Mouse (Mus musculus): ENCODE measurements around the gene Npffr2. TPM values are rescaled to one million over a fixed set of nuclear protein-coding genes. Genes with fewer than 3 reads are reported as not detected.
"Not testable (repeated sequence)": the region's sequence is repeated elsewhere in the genome, so short reads cannot be mapped to it uniquely, and the experiment has no call there.

The Npffr2 gene
- not detected in 2 replicates for polyA plus RNA-seq (2015; fragmentation: Nextera tagmentation; extraction: Ambion mirVana)

DNA sequence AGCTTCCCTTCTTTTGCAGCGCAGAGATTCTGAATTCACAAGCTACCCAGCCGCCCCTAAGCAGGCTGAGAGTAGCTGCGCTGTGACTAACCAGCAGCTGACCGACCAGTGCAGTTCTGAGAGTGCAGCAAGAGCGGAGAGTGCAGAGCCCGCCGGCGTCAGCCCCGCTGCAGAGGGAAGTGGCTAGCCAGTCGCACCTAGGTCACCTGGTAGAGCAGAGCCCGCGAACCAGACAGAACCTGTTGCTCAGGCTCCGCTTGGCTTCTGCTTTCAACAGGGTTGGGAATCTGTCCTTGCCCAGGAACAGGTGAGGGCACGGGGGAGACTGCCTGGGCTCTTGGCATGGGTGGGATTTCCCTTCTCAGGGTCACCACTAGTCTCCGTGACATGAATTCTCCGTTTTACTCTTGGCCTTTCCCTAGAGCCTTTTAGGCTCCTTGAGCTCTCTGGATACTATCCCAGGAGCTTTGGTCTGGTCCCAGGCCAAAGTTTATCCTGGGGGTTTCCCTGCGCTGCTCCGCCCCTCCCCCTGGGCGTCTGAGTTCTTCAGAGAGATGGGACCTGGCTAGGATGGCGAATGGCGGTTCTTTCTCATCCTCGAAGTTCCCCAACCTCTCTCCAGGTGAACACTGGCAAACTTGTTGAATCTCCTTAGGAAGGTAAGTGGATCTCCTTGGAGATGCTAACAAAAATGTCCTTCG, at the start of gene Npffr2:
Gene Npffr2 (plus strand): TSS at position 552 of the 701 bp plus-strand sequence.
- H3K36me3 ChIP-seq (replicated peaks), result no peaks in the 10 kb centered on the region
- H3K4me1 ChIP-seq (replicated peaks), result no peaks in the 10 kb centered on the region
- H3K4me2 ChIP-seq, result peak within 1 kb of the TSS; percentile 56
- H3K9ac ChIP-seq, result no peak within 1 kb of the TSS
- H3K9me3 ChIP-seq (replicated peaks), result no peaks in the 10 kb centered on the region
- no peaks in the 10 kb centered on the region for H3K27me3 ChIP-seq
- H3K27ac ChIP-seq (replicated peaks), result no peak within 1 kb of the TSS
- ATAC-seq (ENCODE audit: insufficient read depth), result peak; percentile 25; the same call in 1 of the 2 replicates
- WGBS (ENCODE audit: insufficient replicate concordance), result 7% methylated on average over 23 of the region's 23 CpGs
- peak within 1 kb of the TSS; percentile 9; the same call in 1 of the 2 replicates for H3K4me3 ChIP-seq (replicated peaks)

DNA sequence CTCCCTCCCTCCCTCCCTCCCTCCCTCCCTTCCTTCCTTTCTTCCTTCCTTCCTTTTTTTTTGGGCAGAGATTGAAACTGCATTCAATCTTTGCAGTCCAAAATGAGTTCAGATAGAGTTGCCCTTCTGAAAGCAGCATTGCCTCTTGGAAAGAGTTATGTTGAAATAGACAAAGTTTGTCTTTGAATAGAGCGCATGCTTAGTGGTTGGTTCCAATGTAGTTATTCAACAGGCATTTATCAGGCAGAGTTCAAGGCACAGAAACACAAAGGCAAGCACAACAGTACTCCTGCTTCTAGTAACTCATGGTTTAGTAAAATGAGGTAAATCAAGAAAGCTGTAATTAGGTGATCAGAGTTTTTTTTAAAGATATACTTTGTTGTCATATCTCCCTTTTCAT, 34.7 kb upstream of the Npffr2 start:
- no peaks in the 10 kb centered on the region for H3K27me3 ChIP-seq
- H3K9ac ChIP-seq, result no peak overlapping the region
- H3K27ac ChIP-seq (replicated peaks), result no peak overlapping the region
- no peaks in the 10 kb centered on the region for H3K9me3 ChIP-seq (replicated peaks)
- no peaks in the 10 kb centered on the region for H3K4me1 ChIP-seq (replicated peaks)
- no peak for ATAC-seq (ENCODE audit: insufficient read depth)
- no peaks in the 10 kb centered on the region for H3K36me3 ChIP-seq (replicated peaks)
- H3K4me2 ChIP-seq, result no peak overlapping the region
- no peak overlapping the region for H3K4me3 ChIP-seq (replicated peaks)
- WGBS (ENCODE audit: insufficient replicate concordance), result 69% methylated on average over 1 of the region's 1 CpGs

DNA sequence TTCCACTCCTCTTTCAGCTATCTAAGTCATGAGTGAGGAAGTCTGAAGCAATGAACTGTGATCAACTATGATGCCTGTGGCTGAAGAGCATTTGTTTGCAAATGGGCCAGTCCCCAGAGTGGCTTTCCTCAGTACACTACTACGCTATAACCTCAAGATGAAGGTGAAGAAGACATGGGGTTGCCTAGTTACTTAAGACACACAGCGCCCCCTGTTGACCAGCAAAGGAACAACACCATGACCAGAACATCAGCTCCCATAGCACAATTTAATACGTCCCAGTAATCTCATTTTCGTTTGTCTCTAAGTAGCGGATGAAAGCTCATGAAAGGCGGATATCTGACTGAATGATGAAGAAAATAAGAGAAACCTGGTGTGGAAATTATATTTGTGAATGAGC, 27.0 kb upstream of the Npffr2 start:
- Histone ChIP-seq H3K27me3 (no peaks in the 10 kb centered on the region), H3K4me1 (replicated peaks) (no peaks in the 10 kb centered on the region), H3K9me3 (replicated peaks) (no peaks in the 10 kb centered on the region), H3K9ac (no peak overlapping the region), H3K4me3 (replicated peaks) (no peak overlapping the region), H3K36me3 (replicated peaks) (no peaks in the 10 kb centered on the region), H3K4me2 (no peak overlapping the region), H3K27ac (replicated peaks) (no peak overlapping the region)
- WGBS (ENCODE audit: insufficient replicate concordance), result 42% methylated on average over 6 of the region's 6 CpGs
- no peak for ATAC-seq (ENCODE audit: insufficient read depth)

GRCm38 (mm10) chr5:89518641-89519040, 8.6 kb upstream of the Npffr2 start:
- Histone ChIP-seq H3K4me3 (replicated peaks) (no peak overlapping the region), H3K4me1 (replicated peaks) (no peaks in the 10 kb centered on the region), H3K27ac (replicated peaks) (no peak overlapping the region), H3K27me3 (no peaks in the 10 kb centered on the region), H3K4me2 (no peak overlapping the region), H3K9me3 (replicated peaks) (no peaks in the 10 kb centered on the region), H3K9ac (no peak overlapping the region), H3K36me3 (replicated peaks) (no peaks in the 10 kb centered on the region)
- no peak for ATAC-seq (ENCODE audit: insufficient read depth)
- 48% methylated on average over 4 of the region's 4 CpGs for WGBS (ENCODE audit: insufficient replicate concordance)

- Histone ChIP-seq H3K36me3 (replicated peaks) (no peaks in the 10 kb centered on the region), H3K27ac (replicated peaks) (no peak overlapping the region), H3K4me1 (replicated peaks) (no peaks in the 10 kb centered on the region), H3K27me3 (no peaks in the 10 kb centered on the region), H3K9ac (no peak overlapping the region), H3K4me3 (replicated peaks) (no peak overlapping the region), H3K9me3 (replicated peaks) (no peaks in the 10 kb centered on the region), H3K4me2 (peak overlapping the region; percentile 56)
- no peak for ATAC-seq (ENCODE audit: insufficient read depth)
- WGBS (ENCODE audit: insufficient replicate concordance), result 9% methylated on average over 14 of the region's 14 CpGs
Measured at GRCm38 (mm10) chr5:89526181-89526778, 949 bp upstream of the Npffr2 start.

DNA sequence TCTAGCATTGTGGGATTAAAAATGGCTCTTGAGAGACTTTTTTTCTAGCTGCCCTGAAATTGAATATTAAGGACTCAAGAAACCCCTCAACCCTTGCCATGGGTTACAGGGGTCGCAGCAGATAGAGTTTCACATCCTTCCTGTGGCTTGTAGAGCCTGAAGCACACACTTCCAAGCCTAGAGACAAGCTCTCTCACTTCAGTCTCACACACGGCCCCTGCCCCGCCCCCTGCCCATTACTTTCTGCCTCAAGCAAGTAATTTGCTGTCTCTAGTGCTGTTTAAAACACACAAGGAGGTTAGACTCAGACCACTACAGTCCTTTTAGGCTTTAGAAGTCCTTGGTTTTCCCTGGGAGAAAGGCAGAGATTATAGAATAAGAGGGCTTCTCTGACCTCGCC, 1.7 kb downstream of the Npffr2 start:
- Histone ChIP-seq H3K4me1 (replicated peaks) (no peaks in the 10 kb centered on the region), H3K9ac (no peak overlapping the region), H3K27ac (replicated peaks) (no peak overlapping the region), H3K36me3 (replicated peaks) (no peaks in the 10 kb centered on the region), H3K9me3 (replicated peaks) (no peaks in the 10 kb centered on the region), H3K27me3 (no peaks in the 10 kb centered on the region), H3K4me3 (replicated peaks) (no peak overlapping the region), H3K4me2 (no peak overlapping the region)
- WGBS (ENCODE audit: insufficient replicate concordance), result 29% methylated on average over 4 of the region's 4 CpGs
- no peak for ATAC-seq (ENCODE audit: insufficient read depth)

GRCm38 (mm10) chr5:89529391-89529790, 2.2 kb downstream of the Npffr2 start:
- H3K36me3 ChIP-seq (replicated peaks), result no peaks in the 10 kb centered on the region
- H3K9me3 ChIP-seq (replicated peaks), result no peaks in the 10 kb centered on the region
- ATAC-seq (ENCODE audit: insufficient read depth), result no peak
- H3K27ac ChIP-seq (replicated peaks), result no peak overlapping the region
- H3K4me1 ChIP-seq (replicated peaks), result no peaks in the 10 kb centered on the region
- H3K9ac ChIP-seq, result no peak overlapping the region
- no peaks in the 10 kb centered on the region for H3K27me3 ChIP-seq
- no peak overlapping the region for H3K4me3 ChIP-seq (replicated peaks)
- H3K4me2 ChIP-seq, result no peak overlapping the region
- 55% methylated on average over 2 of the region's 2 CpGs for WGBS (ENCODE audit: insufficient replicate concordance)

DNA sequence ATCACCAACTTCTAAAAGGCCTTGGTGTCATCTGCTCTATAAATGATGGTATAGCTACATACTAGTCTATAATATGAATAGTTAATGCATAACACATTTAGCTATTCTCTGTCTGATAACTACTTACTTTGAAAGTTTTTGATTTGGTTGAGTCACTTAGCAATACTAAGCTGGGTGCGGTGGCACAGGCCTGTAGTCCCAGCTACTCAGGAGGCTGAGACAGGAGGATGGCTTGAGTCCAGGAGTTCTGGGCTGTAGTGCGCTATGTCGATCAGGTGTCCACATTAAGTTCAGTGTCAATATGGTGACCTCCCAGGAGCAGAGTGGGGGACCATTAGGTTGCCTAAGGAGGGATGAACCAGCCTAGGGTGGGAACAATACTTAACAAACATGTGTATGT, 8.8 kb downstream of the Npffr2 start:
- ATAC-seq (ENCODE audit: insufficient read depth), result no peak
- H3K27ac ChIP-seq (replicated peaks), result no peak overlapping the region
- WGBS (ENCODE audit: insufficient replicate concordance), result 76% methylated on average over 3 of the region's 3 CpGs
- no peaks in the 10 kb centered on the region for H3K36me3 ChIP-seq (replicated peaks)
- H3K4me3 ChIP-seq (replicated peaks), result no peak overlapping the region
- no peaks in the 10 kb centered on the region for H3K4me1 ChIP-seq (replicated peaks)
- H3K4me2 ChIP-seq, result no peak overlapping the region
- H3K27me3 ChIP-seq, result no peaks in the 10 kb centered on the region
- H3K9ac ChIP-seq, result no peak overlapping the region
- H3K9me3 ChIP-seq (replicated peaks), result no peaks in the 10 kb centered on the region

GRCm38 (mm10) chr5:89542472-89542871, 15.2 kb downstream of the Npffr2 start:
- ATAC-seq (ENCODE audit: insufficient read depth), result no peak
- H3K27ac ChIP-seq (replicated peaks), result no peak overlapping the region
- H3K4me3 ChIP-seq (replicated peaks), result no peak overlapping the region
- no peak overlapping the region for H3K4me2 ChIP-seq
- no peaks in the 10 kb centered on the region for H3K4me1 ChIP-seq (replicated peaks)
- H3K9ac ChIP-seq, result no peak overlapping the region
- no peaks in the 10 kb centered on the region for H3K9me3 ChIP-seq (replicated peaks)
- H3K36me3 ChIP-seq (replicated peaks), result no peaks in the 10 kb centered on the region
- no peaks in the 10 kb centered on the region for H3K27me3 ChIP-seq
- 49% methylated on average over 3 of the region's 3 CpGs for WGBS (ENCODE audit: insufficient replicate concordance)

DNA sequence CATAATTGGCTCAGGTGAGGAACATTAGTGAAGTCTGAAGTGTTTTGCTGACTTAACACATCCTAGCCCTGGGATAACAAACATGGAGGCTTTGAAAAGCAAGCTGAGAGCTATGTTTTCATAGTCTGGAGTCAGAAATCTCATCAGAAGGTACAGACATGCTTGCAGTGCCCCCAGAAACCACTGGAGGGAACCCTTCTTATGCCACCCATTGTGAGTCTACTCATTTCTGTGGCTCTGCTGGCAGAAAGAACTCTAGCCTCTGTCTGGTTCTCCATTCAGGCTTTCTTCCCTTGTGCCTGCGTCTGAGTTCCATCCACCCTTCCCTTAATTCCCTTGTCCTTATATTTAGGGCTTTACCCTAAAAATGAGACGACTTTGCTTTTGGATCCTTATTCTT, 16.2 kb downstream of the Npffr2 start:
- H3K36me3 ChIP-seq (replicated peaks), result no peaks in the 10 kb centered on the region
- H3K9me3 ChIP-seq (replicated peaks), result no peaks in the 10 kb centered on the region
- ATAC-seq (ENCODE audit: insufficient read depth), result no peak
- no peak overlapping the region for H3K4me3 ChIP-seq (replicated peaks)
- H3K27ac ChIP-seq (replicated peaks), result no peak overlapping the region
- H3K4me2 ChIP-seq, result no peak overlapping the region
- no peaks in the 10 kb centered on the region for H3K4me1 ChIP-seq (replicated peaks)
- 27% methylated on average over 2 of the region's 2 CpGs for WGBS (ENCODE audit: insufficient replicate concordance)
- H3K9ac ChIP-seq, result no peak overlapping the region
- H3K27me3 ChIP-seq, result no peaks in the 10 kb centered on the region

DNA sequence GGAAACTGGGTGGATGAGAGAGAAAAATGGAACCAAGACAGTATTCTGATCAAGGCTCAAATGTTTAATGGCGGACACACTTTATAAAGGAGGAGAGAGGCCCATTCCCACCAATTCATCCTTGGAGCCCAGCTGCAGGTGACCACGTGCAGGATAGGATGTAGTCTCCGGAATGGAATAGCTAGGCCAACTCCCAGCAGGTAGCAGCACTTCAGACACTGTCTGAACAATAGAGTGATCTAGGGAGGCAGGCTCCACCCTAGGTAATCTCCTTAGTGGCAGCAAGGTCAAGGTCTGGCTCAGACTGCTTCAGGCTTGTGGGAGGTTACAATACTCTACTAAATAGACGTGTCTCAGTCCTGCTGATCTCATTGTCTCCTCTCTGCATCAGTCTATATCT, 31.9 kb downstream of the Npffr2 start:
- H3K9ac ChIP-seq; H3K27ac ChIP-seq (replicated peaks); ATAC-seq (ENCODE audit: insufficient read depth); H3K4me1 ChIP-seq (replicated peaks); H3K4me3 ChIP-seq (replicated peaks); H3K4me2 ChIP-seq; H3K9me3 ChIP-seq (replicated peaks); H3K36me3 ChIP-seq (replicated peaks); H3K27me3 ChIP-seq: not testable (repeated sequence)
- 35% methylated on average over 4 of the region's 4 CpGs for WGBS (ENCODE audit: insufficient replicate concordance)

GRCm38 (mm10) chr5:89561381-89561780, 34.2 kb downstream of the Npffr2 start:
- Histone ChIP-seq H3K4me3 (replicated peaks) (no peak overlapping the region), H3K27ac (replicated peaks) (no peak overlapping the region)
- no peak for ATAC-seq (ENCODE audit: insufficient read depth)

More at GRCm38 (mm10) chr5:89561381-89561780, 34.2 kb downstream of the Npffr2 start:
- Histone ChIP-seq H3K9me3 (replicated peaks) (no peaks in the 10 kb centered on the region), H3K9ac (no peak overlapping the region), H3K27me3 (no peaks in the 10 kb centered on the region), H3K36me3 (replicated peaks) (no peaks in the 10 kb centered on the region), H3K4me2 (no peak overlapping the region), H3K4me1 (replicated peaks) (no peaks in the 10 kb centered on the region)
